Mouse (Mus musculus) forebrain, embryonic 13.5 days (tissue): ENCODE results near the gene Stoml2. TPM values are rescaled to one million over a fixed set of nuclear protein-coding genes. Genes with fewer than 3 reads are reported as not detected.
"Not testable (repeated sequence)": the region's sequence is repeated elsewhere in the genome, so short reads cannot be mapped to it uniquely, and the experiment has no call there.

Experiments
- ATAC-seq: fragments of 200-750 bp; cut with Nextera tagmentation; 2 replicates; pipeline ENCODE4 v1.8.0; 2017
- H3K27ac ChIP-seq: fragments of 300-500 bp; sonication (generic); 2 replicates; pipeline ENCODE4 v1.5.1; 2015; ENCODE audit warnings: inconsistent platforms, mild to moderate bottlenecking, moderate library complexity
- H3K27me3 ChIP-seq: fragments of 300-500 bp; sonication (generic); 2 replicates; pipeline ENCODE4 v1.6.1; 2015; ENCODE audit warnings: mild to moderate bottlenecking, inconsistent platforms
- H3K36me3 ChIP-seq: fragments of 300-500 bp; sonication (generic); 2 replicates; pipeline ENCODE4 v1.6.1; 2015; ENCODE audit warnings: mild to moderate bottlenecking, inconsistent platforms; ENCODE audit not compliant: poor library complexity, severe bottlenecking
- H3K4me1 ChIP-seq: fragments of 300-500 bp; sonication (generic); 2 replicates; pipeline ENCODE4 v1.6.1; 2015; ENCODE audit warnings: inconsistent platforms
- H3K4me2 ChIP-seq: fragments of 300-500 bp; sonication (generic); 2 replicates; pipeline ENCODE4 v1.6.1; 2015; ENCODE audit warnings: inconsistent platforms, mild to moderate bottlenecking, moderate library complexity
- H3K4me3 ChIP-seq: fragments of 300-500 bp; sonication (generic); 2 replicates; pipeline ENCODE4 v1.5.1; 2015; ENCODE audit warnings: mild to moderate bottlenecking, inconsistent platforms
- H3K9ac ChIP-seq: fragments of 300-500 bp; sonication (generic); 2 replicates; pipeline ENCODE4 v1.6.1; 2015; ENCODE audit warnings: mild to moderate bottlenecking, inconsistent platforms
- H3K9me3 ChIP-seq: fragments of 300-500 bp; sonication (generic); replicated peaks from 2 replicates; pipeline ENCODE4 v1.6.1; 2016; ENCODE audit warnings: inconsistent platforms
- WGBS: fragments of 180-500 bp; shearing (Covaris S2); methylation state at CpG from one replicate; pipeline ENCODE4 v1.1.7; 2015; 5-methylcytosine and 5-hydroxymethylcytosine counted together
- polyA plus RNA-seq: library from polyadenylated mRNA; unstranded; fragments of >200 nt; fragmentation: Nextera tagmentation; extraction: Ambion mirVana; gene quantifications from 2 replicates; pipeline ENCODE4 v1.2.1, GENCODE M21; 2015

Stoml2 gene
- polyA plus RNA-seq, 1 experiment from 2014 or later: 305 TPM

GRCm38 (mm10) chr4:43019641-43020465, 11.7 kb downstream of the Stoml2 start:
- H3K4me2 ChIP-seq: no peak overlapping the region
- no peak overlapping the region for H3K27ac ChIP-seq
- no peaks in the 10 kb centered on the region for H3K27me3 ChIP-seq
- 94% methylated on average over 23 of the region's 23 CpGs for WGBS
- H3K9me3 ChIP-seq: no peaks in the 10 kb centered on the region
- H3K4me1 ChIP-seq: peaks cover 12% of the 10 kb centered on the region
- no peak for ATAC-seq
- no peak overlapping the region for H3K9ac ChIP-seq
- peaks cover 71% of the 10 kb centered on the region for H3K36me3 ChIP-seq
- H3K4me3 ChIP-seq: no peak overlapping the region

- 93% methylated on average over 10 of the region's 10 CpGs for WGBS
- H3K9me3 ChIP-seq: no peaks in the 10 kb centered on the region
- H3K27ac ChIP-seq: no peak overlapping the region
- H3K4me2 ChIP-seq: no peak overlapping the region
- ATAC-seq: no peak
- no peaks in the 10 kb centered on the region for H3K27me3 ChIP-seq
- peaks cover 71% of the 10 kb centered on the region for H3K36me3 ChIP-seq
- H3K4me1 ChIP-seq: peaks cover 5% of the 10 kb centered on the region
- H3K4me3 ChIP-seq: no peak overlapping the region
- no peak overlapping the region for H3K9ac ChIP-seq
Observed at GRCm38 (mm10) chr4:43019176-43019575, 12.3 kb downstream of the Stoml2 start.

- Histone ChIP-seq H3K36me3 (peaks cover 66% of the 10 kb centered on the region), H3K4me2 (no peak overlapping the region), H3K9me3 (no peaks in the 10 kb centered on the region), H3K9ac (no peak overlapping the region), H3K4me1 (no peaks in the 10 kb centered on the region), H3K4me3 (no peak overlapping the region), H3K27ac (no peak overlapping the region), H3K27me3 (no peaks in the 10 kb centered on the region)
- ATAC-seq: no peak
- WGBS: 95% methylated on average over 4 of the region's 4 CpGs
Observed at GRCm38 (mm10) chr4:43018156-43018555, 13.4 kb downstream of the Stoml2 start.

- Histone ChIP-seq H3K4me3 (no peak overlapping the region), H3K4me1 (peaks cover 14% of the 10 kb centered on the region), H3K27me3 (no peaks in the 10 kb centered on the region), H3K4me2 (no peak overlapping the region), H3K9ac (no peak overlapping the region), H3K36me3 (peaks cover 9% of the 10 kb centered on the region), H3K9me3 (no peaks in the 10 kb centered on the region), H3K27ac (no peak overlapping the region)
- ATAC-seq: no peak
- WGBS: 97% methylated on average over 1 of the region's 1 CpGs
Observed at GRCm38 (mm10) chr4:43012091-43012490, 19.4 kb downstream of the Stoml2 start.

- peak; percentile 95 for ATAC-seq
Observed at GRCm38 (mm10) chr4:43010161-43011038, 21.1 kb downstream of the Stoml2 start, which contains the start of gene Fancg. Gene Fancg (minus strand): TSS chr4:43010506.

GRCm38 (mm10) chr4:43005765-43006164, 25.7 kb downstream of the Stoml2 start:
- Histone ChIP-seq H3K27ac (no peak overlapping the region), H3K36me3 (peaks cover 18% of the 10 kb centered on the region), H3K4me3 (no peak overlapping the region), H3K27me3 (no peaks in the 10 kb centered on the region), H3K9me3 (no peaks in the 10 kb centered on the region), H3K4me1 (peaks cover 20% of the 10 kb centered on the region), H3K4me2 (no peak overlapping the region), H3K9ac (no peak overlapping the region)
- 64% methylated on average over 2 of the region's 2 CpGs for WGBS
- ATAC-seq: no peak

More at GRCm38 (mm10) chr4:43010161-43011038, 21.1 kb downstream of the Stoml2 start, which contains the start of gene Fancg:
- H3K27me3 ChIP-seq: no peaks in the 10 kb centered on the region
- H3K9me3 ChIP-seq: no peaks in the 10 kb centered on the region
- peaks cover 11% of the 10 kb centered on the region; the same call in 1 of the 2 replicates for H3K36me3 ChIP-seq
- peaks cover 14% of the 10 kb centered on the region for H3K4me1 ChIP-seq
- H3K27ac ChIP-seq: peak within 1 kb of the TSS; percentile 59; the same call in 1 of the 2 replicates
- peak within 1 kb of the TSS; percentile 75 for H3K9ac ChIP-seq
- peak within 1 kb of the TSS; percentile 66 for H3K4me3 ChIP-seq
- peak within 1 kb of the TSS; percentile 85 for H3K4me2 ChIP-seq
- WGBS: under 1% methylated on average over 37 of the region's 37 CpGs

- H3K9me3 ChIP-seq: no peaks in the 10 kb centered on the region
- H3K4me3 ChIP-seq: no peak overlapping the region
- H3K27ac ChIP-seq: no peak overlapping the region
- peaks cover 19% of the 10 kb centered on the region for H3K4me1 ChIP-seq
- H3K27me3 ChIP-seq: no peaks in the 10 kb centered on the region
- H3K4me2 ChIP-seq: no peak overlapping the region
- ATAC-seq: no peak
- WGBS: 94% methylated on average over 3 of the region's 3 CpGs
- no peak overlapping the region for H3K9ac ChIP-seq
- H3K36me3 ChIP-seq: peaks cover 18% of the 10 kb centered on the region
Observed at GRCm38 (mm10) chr4:43004951-43005350, 26.6 kb downstream of the Stoml2 start.

- Histone ChIP-seq H3K4me2 (no peak overlapping the region), H3K36me3 (peaks cover 18% of the 10 kb centered on the region), H3K27ac (no peak overlapping the region), H3K4me1 (peaks cover 19% of the 10 kb centered on the region), H3K9ac (no peak overlapping the region), H3K4me3 (no peak overlapping the region), H3K9me3 (no peaks in the 10 kb centered on the region), H3K27me3 (no peaks in the 10 kb centered on the region)
- 78% methylated on average over 12 of the region's 12 CpGs for WGBS
- no peak for ATAC-seq
Observed at GRCm38 (mm10) chr4:43002756-43003439, 28.6 kb downstream of the Stoml2 start.

- Histone ChIP-seq H3K4me3 (no peak overlapping the region), H3K36me3 (peaks cover 13% of the 10 kb centered on the region), H3K27me3 (no peaks in the 10 kb centered on the region), H3K9me3 (no peaks in the 10 kb centered on the region), H3K4me2 (no peak overlapping the region), H3K4me1 (peaks cover 29% of the 10 kb centered on the region), H3K27ac (peak overlapping the region; percentile 99), H3K9ac (no peak overlapping the region)
- no peak for ATAC-seq
- WGBS: 97% methylated on average over 2 of the region's 2 CpGs
Observed at GRCm38 (mm10) chr4:43001272-43001671, 30.2 kb downstream of the Stoml2 start.

- ATAC-seq: peak; percentile 99
- not testable (repeated sequence) for H3K9me3 ChIP-seq, H3K27me3 ChIP-seq
- H3K36me3 ChIP-seq: peaks cover 21% of the 10 kb centered on the region
- peaks cover 29% of the 10 kb centered on the region for H3K4me1 ChIP-seq
- H3K27ac ChIP-seq: peak within 1 kb of the TSS; percentile 99
- peak within 1 kb of the TSS; percentile 89 for H3K4me2 ChIP-seq
- peak within 1 kb of the TSS; percentile 98 for H3K9ac ChIP-seq
- H3K4me3 ChIP-seq: peak within 1 kb of the TSS; percentile 98
- under 1% methylated on average over 41 of the region's 56 CpGs for WGBS
Observed at GRCm38 (mm10) chr4:43000141-43000986, 31.1 kb downstream of the Stoml2 start, which contains the start of gene Vcp. Gene Vcp (minus strand): TSS chr4:43000507.
